Mouse (Mus musculus) kidney, adult 8-10 months (tissue): Measurements from ENCODE around the gene Focad.

Experiments
- DNase-seq, 2 experiments: peaks; one replicate each; pipeline ENCODE4 v3.0.0; 2022

Gene Focad

DNA sequence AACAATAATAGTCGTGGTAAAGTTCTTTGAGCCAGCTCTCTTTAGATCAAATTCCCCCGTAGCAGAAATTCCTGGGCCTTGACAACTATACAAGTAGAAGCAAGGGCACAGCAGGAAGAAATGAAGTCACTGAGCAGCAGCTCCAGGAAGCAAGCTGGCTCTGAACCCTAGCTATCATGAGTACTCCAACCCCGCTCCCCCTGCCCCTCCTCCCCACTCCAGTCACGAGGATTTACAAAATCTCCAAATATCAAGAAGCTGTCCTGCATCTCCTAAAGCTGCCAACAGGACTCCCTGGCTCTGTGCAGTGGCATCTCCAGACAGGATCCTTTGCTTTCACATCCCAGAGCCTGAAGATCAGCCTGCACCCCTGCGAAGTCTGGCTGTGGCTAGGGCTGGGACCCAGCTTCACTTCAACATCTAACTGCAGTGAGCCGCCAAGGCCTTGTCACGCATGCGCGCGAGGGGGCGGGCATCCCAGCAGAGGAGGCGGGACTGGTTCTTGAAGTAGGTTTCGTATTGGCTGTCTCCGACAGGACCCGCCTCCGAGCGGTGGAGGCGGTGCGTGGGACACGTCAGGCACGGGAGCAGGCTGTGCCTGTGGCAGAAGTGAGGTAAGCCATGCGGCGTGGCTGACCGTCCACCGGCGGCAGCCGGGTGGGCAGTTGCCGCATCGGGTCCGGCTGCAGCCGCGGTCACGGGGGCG is at the start of gene Focad:
Focad (plus strand) TSS at position 568 of the 706 bp plus-strand sequence.
- DNase-seq = peak; percentile 98

DNA sequence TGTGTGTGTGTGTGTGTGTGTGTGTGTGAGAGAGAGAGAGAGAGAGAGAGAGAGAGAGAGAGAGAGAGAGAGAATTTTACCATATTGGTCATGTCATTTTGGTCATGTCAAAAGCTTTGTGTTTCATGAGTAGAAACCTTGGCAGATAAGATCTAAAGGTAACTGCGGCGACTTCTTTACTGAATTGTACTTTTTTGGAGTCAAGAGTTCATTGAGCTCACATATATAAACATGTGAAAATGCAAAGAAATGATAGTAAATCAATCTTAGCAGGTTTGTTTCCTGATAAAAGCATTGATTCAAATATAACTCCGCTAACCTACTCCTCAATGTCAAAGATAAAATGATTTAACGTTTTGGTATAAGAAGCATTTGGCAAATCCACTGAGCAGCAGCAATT is 49.3 kb upstream of the Focad start:
- no peak for DNase-seq

DNA sequence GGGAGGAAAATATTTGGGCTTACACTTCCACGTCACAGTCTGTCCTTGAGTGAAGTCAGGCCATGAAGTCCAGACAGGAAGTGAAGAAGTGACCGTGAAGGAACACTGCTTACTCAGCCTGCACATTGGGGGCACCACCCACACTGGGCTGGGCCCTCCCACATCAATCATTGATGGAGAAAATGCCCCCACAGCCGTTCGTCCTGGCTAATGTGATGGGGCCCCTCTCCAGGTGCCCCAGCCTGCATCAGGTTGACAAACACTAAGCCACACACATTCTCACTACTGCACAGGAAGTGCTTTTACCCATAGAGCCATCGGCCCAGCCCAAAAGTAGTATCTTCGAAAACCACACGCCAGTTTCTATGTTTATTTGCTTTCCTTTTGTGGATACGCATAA is 48.1 kb upstream of the Focad start:
- no peak for DNase-seq

DNA sequence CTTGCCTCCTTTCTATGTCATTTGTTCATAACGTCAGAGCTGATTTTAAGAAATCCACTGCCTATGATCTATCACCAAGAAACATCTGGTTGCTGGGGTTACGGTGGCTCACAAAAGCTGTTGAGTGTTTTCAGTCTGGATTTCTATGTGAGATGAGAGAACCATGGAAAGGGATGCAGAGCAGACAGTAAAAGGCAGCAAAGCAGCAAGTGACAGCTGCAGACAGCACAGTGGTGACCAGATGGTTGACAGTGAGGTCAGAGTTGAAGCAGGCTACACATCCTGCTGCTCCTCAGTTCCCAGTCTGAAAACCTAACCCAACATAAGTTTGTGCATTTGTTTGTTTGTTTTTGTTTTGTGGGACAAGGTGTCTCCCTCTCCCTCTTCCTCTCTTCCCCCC is 19.0 kb upstream of the Focad start:
- DNase-seq = no peak

DNA sequence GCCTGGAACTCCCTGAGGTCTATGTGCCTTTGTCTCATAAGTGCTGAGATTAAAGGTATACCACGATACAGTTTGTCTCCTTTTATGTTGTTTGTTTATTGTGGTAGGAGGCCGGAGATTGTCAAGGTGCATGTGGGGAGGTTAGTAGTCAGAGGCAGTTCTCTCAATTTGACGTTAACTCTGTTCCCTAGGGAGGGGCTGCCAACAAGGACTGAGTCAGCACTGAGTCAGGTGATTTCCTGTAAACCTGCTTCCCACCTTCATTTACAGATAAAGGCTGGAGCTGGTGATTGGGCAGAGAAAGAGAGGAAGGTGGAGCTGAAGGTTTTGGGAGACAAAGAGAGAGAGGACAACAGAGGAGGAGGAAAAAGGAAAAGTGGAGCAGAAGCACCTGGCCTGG is 15.4 kb upstream of the Focad start:
- DNase-seq = no peak

DNA sequence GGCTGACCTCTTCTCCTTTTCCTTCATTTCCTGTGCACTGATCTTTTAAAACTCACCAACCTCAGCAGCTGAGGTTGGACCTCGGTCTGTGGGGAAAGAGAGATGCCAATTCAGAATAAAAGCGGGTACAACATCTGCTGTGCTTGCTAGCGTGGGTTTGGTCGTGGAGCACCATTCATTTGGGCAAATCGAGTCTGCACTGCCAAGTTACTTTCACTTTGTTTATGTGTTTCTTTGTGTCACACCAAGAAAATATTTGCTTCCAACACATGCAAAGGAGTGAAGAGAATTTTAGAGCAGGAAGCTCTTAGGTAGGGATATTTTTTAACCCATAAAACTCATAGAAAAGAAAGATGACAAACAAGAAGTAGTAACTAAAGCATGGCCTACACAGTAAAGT is 13.0 kb upstream of the Focad start:
- DNase-seq = no peak

DNA sequence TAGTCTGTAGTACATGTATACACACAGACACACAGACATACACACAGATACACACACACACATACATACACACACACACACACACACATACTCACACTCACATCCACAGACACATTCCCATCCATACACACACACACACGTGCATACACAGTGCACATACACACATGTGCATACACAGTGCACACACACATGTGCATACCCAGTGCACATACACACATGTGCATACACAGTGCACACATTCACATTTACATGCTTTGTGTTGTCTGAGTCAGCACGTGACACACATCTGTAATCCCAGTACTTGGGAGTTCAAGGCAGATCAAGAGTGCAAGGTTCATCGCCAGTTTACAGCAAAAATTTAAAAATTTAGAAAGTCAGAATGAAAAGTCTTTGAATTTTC is 12.5 kb upstream of the Focad start:
- no peak for DNase-seq

DNA sequence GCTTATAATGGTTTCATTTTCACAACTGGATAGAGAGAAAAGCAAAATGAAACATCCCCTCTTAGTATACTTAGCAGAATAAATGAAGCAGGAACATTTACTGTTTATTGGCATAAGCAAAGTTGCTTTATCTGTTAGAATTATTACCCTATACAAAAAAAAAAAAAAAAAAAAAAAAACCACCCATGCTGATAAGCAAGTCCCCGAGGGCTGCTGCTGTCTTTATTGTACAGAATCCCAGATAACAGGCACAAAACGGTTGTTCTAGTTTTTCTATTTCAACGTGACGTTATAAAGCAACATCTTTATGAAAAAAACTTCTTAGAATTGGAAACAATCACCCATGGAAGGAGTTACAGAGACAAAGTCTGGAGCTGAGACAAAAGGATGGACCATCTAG is 12.0 kb upstream of the Focad start:
- DNase-seq = no peak

DNA sequence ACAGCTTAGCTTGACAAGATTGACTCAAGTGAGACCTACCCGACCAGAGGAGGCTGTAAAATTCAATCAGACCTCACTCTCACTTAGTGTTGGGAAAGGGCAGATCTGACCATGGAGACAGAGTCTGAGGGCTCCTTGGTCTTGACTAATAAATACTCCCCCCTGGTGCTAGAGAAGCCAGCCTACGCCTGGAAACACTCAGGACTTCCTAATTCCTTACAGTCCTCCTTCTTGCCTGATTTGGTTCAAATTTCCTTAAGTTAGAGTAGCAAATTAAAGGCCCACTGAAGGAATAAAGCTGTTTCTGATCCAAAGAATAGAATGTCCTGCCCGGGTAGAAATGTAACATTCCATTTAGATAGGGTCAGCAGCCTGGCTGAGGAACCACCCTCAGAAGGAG is 10.6 kb upstream of the Focad start:
- DNase-seq = no peak

DNA sequence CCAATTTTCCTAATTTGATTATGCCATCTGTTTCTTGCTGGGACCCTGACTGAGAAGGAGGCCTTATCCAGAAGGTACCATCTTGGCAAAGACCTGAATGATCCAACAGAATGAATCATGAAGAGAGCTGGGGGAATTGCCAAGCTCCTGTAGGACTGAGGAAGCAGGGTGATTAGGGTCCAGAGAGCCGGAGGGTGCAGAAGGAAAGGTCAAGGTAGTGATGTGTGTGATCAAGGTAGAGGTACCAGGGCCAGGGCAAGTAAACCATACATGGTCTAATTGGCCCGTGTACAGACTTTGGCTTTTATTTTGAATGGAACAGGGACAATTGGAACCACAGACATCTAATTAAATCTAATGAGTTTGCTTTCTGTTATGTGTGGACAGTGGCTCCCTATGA is 4.1 kb upstream of the Focad start:
- no peak for DNase-seq

DNA sequence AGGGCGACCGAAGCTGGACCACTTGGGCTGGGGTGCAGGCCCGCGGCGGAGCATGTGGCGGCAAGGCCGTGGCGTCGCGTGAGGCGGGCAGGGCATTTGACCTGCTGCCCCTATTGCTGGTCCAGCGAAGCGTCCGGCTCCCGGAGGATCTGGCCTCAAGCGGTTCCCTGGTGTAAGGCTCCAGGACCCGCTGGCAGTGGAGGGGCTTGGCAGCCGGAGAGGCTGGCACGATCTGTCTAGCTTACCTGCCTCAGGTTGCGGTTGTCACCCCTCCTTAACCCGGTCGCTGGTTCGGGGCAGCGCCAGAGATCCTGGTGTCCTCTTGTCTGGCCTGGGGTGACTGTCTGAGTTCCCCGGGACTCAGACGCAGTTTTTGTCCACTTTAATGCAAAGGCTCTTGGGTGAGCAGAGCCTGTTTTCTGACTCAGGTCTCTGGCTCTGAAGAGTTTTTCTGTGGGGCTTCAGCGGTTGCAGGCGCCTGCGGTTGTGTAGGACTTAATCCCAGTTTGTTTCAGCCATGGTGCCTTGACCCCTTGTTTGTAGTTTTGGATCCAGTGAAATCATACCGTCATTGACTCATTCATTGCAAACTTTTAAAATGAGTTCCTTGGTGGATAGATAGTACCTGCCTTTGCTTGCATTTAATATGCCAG is 465 bp downstream of the Focad start:
- DNase-seq = no peak

DNA sequence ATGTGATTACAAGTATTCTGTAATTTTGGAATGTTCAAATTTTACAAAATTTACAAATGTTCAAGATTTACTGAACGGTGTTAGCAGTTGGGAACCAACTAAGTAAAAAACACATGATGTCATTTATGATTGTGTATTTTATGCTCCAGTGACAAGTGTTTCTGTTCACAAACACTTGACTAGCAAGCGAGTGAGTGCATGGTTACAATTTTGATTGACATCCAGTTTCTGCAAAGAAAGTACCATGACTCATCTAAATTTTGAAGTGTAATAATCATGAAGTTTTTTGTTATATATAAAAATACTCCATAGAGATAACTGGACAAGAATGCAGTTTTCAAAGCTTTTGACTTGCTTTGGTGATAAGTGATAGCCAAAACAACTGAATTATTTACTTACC is 1.3 kb downstream of the Focad start:
- no peak for DNase-seq

DNA sequence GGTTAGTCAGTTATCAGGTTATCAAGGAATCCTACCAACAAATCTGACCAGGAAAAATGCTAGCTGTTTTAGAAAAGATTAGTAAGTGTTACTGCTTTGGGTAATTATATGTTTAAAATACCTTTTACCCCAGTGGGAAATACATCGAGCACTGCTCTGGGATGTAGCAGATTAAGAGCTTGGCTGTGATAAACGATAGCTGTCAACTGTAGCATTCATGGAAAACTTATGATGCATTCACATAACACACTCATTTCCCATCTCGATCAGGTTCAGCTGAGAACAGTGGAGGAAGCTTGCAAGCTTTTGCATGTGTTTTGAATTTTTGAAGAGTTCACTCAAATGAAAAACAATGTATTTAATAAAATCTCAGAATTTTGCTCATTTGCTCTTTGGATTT is 14.2 kb downstream of the Focad start:
- no peak for DNase-seq

DNA sequence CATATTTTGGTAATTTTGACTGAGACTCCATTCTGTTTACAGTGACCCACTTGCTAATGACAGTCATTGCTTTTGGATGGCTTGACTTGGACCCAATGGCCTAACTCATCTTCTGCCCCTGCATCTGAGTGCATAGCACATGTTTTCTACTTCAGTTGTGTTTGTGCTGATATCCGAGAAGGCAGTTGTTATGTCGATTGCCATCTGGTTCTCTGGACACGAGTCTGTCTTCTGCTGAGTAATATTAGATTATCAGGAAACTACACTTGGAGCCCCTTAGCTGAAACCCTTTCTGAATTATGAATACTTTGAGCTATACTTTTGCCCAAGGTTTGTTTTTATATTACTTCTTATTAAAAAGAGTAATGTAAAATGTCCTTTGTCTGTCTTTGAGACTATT is 22.9 kb downstream of the Focad start:
- no peak for DNase-seq

DNA sequence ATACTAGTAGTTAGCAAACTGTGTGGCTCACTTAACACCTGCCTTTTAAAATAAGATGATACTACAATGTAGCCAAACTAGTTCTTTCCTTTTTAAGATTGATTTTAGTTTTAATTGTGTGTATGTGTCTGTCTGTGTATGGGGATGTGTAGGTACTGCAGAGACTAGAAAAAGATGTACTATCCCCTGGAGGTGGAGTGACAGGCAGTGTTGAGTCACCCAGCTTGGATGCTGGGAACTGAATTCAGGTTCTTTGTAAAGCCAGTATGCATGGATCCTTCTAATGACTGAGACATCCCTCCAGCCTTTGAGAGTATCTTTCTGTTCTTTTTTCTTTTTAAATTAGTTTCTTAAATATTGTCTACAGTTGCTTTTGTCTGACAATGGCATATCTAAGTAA is 23.5 kb downstream of the Focad start:
- DNase-seq = no peak

DNA sequence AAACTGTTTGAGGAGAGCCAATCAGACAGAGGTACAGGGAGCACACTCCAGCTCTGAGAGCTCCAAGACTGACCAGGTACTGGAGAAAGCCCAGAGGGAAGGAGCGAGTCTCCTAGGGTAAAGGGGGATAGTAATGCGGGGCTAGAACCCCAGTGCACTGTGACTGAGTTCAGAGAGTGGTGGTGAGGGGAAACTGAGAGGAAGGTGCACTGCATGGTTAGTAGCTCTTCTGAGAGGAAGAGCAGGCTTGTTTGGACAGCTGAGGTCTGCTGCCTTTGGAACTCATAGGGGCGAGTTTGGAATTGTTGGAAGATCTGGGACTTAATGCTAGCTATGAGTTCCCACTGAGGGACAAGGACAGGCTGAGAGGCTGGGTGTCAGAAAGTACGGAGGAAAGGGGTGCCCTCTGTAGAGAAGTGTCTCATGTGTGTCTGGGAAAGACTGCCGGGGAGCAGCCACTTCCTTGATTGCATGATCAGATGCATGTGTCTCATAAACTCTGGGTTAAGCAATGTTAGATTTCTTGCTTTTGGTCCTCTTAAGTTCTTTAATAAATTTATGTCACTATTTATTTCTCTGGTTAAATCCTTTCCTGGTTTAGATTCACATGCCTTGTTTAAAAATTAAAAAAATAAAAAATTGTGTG is 24.4 kb downstream of the Focad start:
- DNase-seq = no peak

DNA sequence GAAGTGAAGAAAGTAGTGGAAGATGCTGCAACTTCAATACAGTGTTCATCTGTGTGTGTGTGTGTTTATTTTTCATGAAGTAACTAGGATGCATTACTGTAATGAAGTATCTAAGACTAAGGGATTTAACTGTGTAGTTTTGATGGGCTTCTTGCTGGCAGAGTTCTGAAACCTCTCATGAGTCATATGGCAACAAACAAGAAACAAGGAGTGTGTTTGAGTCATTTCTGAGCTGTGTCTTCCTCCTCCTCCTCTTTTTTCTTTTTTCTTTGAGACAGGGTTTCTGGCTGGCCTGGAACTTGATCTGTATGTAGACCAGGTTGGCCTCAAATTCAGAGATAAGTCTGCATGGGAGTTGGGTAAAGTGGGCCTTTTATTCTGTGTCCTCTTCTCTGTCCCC is 25.7 kb downstream of the Focad start:
- DNase-seq = no peak

DNA sequence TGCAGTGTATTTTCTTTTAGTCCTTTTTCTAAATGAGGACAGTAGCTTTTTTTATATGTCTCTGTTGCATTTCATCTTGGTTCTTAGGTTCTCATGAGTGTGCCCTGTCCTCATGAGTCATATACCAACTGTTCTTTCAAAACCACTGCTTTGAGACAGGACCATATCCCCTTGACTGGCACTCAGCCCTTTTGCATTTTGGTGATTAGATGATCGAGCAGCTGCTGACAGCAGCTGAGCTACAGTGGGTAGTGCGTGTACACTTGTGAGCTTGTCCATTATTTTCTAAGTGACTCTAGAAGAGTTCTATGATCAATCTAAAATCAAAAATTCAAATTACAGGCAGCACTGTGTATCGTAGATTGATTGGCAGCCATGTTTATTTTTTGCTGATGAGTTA is 28.0 kb downstream of the Focad start:
- no peak for DNase-seq

DNA sequence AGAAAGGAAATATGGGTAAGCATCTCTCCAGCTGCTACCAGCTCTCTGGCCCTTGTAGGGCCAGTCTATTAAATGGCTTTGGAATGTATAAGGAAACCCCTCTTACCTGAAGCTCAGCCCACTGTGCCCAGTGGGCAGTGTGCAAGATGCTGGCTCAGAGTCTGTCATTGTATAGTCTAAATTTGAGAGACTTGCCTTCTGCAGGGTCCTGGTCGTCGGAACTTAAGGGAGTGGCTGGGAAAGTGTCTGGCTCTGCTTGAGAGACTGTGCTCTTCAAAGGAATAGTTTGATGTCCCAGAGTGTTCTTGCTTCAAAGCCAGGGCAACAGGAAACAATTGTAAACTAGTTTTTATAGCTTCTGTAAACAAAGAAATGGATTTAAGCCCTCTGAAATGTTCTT is 41.5 kb downstream of the Focad start:
- DNase-seq = no peak

DNA sequence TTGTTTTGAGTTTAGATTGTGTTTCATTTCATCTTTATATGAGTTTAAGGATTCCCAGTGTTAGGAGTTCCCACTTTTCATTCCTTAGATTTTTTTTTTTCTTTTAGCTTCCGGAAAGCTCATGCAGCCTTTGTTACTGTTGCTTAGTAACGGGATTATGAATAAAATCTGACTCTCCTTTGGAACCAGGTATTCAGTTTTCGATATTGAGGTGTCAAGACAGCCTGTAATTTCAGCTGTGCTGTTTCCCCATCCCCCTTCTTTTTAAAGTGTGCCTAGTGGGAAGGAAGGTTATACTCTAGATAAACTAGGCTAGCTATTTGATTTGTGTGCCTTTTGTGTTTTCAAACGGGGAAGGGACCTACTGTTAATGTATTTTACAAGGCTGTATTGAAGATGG is 42.1 kb downstream of the Focad start:
- no peak for DNase-seq

DNA sequence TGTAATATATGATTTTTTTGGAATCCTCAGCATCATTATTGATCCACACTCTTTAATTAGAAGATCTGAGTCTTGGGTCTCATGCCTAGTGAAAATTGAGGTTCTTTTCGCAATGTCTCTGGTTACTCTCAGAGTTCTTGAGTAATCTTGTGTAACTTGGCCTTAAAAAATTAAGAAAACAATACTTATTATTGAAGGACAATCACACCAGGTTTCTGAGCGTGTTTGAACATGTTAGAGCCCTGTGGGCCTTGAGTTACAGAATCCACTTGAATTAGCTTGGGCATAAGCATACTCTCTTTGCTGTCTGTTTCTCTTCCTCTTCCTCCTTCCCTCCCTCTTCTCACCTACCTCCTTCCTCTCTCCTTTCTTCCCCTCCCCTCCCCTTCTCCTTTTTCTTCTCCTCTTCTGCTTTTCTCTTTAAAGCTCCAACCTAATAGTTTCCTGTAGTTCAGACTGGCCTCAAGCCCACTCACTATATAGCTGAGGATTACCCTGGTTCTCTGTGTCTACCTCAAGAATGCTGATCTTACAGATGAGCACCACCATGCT is 44.0 kb downstream of the Focad start:
- no peak for DNase-seq

DNA sequence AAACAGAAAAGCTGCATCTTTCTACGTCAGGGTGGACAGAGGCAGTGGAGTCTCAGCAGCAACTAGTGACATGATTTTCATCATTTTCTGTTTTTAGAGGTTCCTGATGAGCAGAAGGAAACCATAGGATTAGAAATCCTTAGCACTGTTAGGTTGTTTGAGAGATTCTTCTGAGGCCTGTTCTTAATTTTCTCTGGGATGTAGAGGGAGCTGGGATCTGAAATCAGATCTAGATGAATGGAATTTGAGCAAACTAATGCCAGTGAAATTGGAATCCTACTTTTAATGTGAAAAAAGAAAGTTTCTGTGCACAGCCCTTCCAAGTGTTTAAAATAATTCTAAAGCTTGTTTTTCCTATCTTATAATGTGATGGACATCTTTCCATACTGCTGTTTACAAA is 55.0 kb downstream of the Focad start:
- no peak for DNase-seq

DNA sequence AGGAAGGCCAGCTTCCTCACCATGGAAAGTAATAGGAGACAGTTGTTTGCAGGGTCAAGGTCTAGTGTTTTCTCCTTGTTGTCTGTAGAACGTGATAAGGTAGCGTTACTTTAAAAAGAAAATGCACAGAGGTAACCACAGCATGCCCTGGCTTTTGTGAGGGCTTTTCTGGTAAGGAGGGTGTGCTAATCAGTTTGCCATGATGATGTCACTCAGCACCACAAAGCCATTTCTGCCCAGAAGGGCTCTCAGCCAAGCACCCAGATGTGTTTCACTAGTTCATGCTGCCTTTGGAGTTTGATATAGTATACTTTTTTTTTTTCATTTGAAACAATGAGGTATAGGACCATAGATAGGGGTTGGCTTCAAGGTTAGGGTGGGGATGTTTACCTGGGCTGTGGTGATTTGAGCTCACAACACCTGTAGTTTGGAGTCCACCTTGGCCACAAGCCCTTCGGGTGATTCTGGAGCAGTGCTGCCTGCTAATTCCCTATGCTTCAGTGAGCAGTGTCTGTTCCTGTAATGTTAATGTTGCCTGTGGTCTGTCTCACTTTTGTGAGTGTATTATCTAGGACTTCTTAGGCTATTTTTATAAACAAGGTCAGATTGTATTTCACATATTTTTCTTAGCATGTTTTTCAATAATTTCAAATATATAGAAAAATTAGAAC is 61.2 kb downstream of the Focad start:
- no peak for DNase-seq

DNA sequence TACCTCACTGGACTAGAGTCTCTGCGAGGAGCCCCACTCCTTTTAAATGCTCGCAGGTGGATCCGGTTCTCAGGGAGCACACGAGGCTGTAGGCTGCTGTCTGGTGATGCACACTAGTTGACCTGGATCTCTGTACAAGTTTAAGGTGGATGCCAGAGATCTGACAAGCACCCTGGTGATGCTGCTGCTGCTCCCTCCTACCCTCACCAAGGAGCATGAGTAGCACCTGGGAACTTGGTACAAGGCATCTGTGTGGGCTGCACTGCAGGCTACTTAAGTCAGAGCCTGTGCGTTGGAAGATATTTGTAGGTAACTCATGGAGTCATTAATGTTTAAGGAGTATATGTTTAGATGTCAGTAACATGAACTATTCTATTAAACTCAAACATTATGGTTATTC is 62.5 kb downstream of the Focad start:
- no peak for DNase-seq
